10 mouse cellular contexts compared by ENCODE assay signal in the genomic region with DNA sequence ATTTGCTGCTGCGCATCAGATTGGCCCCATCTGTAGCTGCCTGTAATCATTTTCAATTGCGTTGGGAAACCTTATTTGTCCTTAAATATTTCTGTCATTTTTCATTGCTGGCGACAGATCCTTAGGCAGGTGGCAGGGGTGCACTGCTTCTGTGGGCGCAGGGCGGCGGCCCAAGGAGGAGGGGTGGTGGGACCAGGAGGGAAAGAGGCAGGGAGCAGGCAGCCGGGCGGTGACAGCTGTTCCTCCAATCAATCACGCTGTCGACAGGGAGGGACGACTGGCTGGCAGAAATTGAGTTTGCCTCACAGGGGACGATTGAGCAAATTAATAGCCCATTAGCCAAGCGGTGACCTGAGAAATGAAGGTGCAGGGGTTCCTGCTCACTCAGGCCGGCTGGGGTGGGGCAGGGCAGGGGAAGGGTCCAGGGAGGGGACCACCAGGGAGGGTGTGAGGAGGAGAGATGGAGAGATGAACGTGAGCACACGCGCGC.
DNase-seq lines count a peak whose midpoint lies in the region; ATAC-seq and TF ChIP-seq lines count a peak whose summit lies in the region.
"Had no signal": no experiment of that assay in that cellular context is flagged by ENCODE, and none has a peak within 500 bp of the region (broad histone marks: within the 10 kb centered on the region; RNA-seq: fewer than 3 reads in every experiment).

No protein-coding gene starts in this region.

- no peak overlapping the region for H3K4me3 ChIP-seq in forebrain, embryonic 12.5 days (replicated peaks)
- H3K4me3 ChIP-seq in layer of hippocampus, adult 2 months, result peak overlapping the region; percentile 47
- H3K4me3 ChIP-seq in midbrain, postnatal 0 days (ENCODE audit: low read depth, low read length), result no peak overlapping the region
- H3K4me3 ChIP-seq: heart, embryonic 13.5 days; liver, embryonic 15.5 days had no signal

- peak overlapping the region; percentile 21 for H3K4me2 ChIP-seq in forebrain, embryonic 12.5 days
- peak overlapping the region; percentile 35 for H3K4me2 ChIP-seq in midbrain, postnatal 0 days (ENCODE audit: low read depth, low read length, poor library complexity, severe bottlenecking)
- H3K4me2 ChIP-seq: heart, embryonic 13.5 days; liver, embryonic 15.5 days had no signal

- H3K9me3 ChIP-seq in forebrain, embryonic 12.5 days, result no peaks in the 10 kb centered on the region
- H3K9me3 ChIP-seq in midbrain, postnatal 0 days (ENCODE audit: low read length), result no peaks in the 10 kb centered on the region
- H3K9me3 ChIP-seq: heart, embryonic 13.5 days; liver, embryonic 15.5 days had no signal

- no peaks in the 10 kb centered on the region for H3K36me3 ChIP-seq in forebrain, embryonic 12.5 days (replicated peaks)
- H3K36me3 ChIP-seq in midbrain, postnatal 0 days (ENCODE audit: insufficient read depth, low read length), result no peaks in the 10 kb centered on the region
- H3K36me3 ChIP-seq: heart, embryonic 13.5 days; liver, embryonic 15.5 days had no signal

- H3K27ac ChIP-seq in forebrain, embryonic 12.5 days, result 0 out of 2 replicates have a peak overlapping the region, but pooled peaks have one; percentile 21
- peak overlapping the region; percentile 72 for H3K27ac ChIP-seq in layer of hippocampus, adult 2 months
- H3K27ac ChIP-seq in midbrain, postnatal 0 days (ENCODE audit: low read depth, low read length), result no peak overlapping the region
- H3K27ac ChIP-seq: heart, embryonic 13.5 days; liver, embryonic 15.5 days had no signal

- H3K27me3 ChIP-seq in forebrain, embryonic 12.5 days, result peaks cover 88% of the 10 kb centered on the region
- peaks cover 14% of the 10 kb centered on the region for H3K27me3 ChIP-seq in midbrain, postnatal 0 days (ENCODE audit: insufficient read depth, low read length)

- peak; percentile 65 for DNase-seq in embryo, embryonic 10 days (ENCODE audit: low spot score)
- DNase-seq in layer of hippocampus, adult 2 months (ENCODE audit: low spot score in 2 of 2), result peak in 1 of 2 experiments; percentile 42
- no peak for DNase-seq in midbrain, postnatal 0 days (ENCODE audit: low spot score)
- no peak for DNase-seq in urinary bladder, postnatal 4 days (ENCODE audit: low spot score in 2 of 2)
- DNase-seq in thymus, postnatal 36 days, result no peak
- no peak for DNase-seq in B cell, adult 2 months
- DNase-seq in urinary bladder, adult 18-20 months (ENCODE audit: low spot score in 2 of 2), result no peak

- TF ChIP-seq CTCF in layer of hippocampus, adult 2 months (conservative IDR thresholded peaks at IDR 0.05), result no peak
- TF ChIP-seq CTCF in midbrain, postnatal 0 days (IDR thresholded peaks at IDR 0.05), result no peak

- ATAC-seq in forebrain, embryonic 12.5 days (ENCODE audit: low FRiP score), result peak; percentile 53; the same call in 1 of the 2 replicates
- 0 out of 2 replicates have a peak, but pooled peaks have one; percentile 15 for ATAC-seq in midbrain, postnatal 0 days (ENCODE audit: low FRiP score)

- WGBS in forebrain, embryonic 12.5 days, result 23% methylated on average over 18 of the region's 18 CpGs
- WGBS in midbrain, postnatal 0 days, result 30% methylated on average over 18 of the region's 18 CpGs

- H3K9ac ChIP-seq in forebrain, embryonic 12.5 days, result no peak overlapping the region
- no peak overlapping the region for H3K9ac ChIP-seq in midbrain, postnatal 0 days (replicated peaks; ENCODE audit: low read length, poor library complexity, severe bottlenecking)
- H3K9ac ChIP-seq: heart, embryonic 13.5 days; liver, embryonic 15.5 days had no signal

- peaks cover 36% of the 10 kb centered on the region for H3K4me1 ChIP-seq in forebrain, embryonic 12.5 days
- H3K4me1 ChIP-seq in midbrain, postnatal 0 days (ENCODE audit: insufficient read depth, low read length), result 0 out of 2 replicates have a peak, but pooled peaks cover 4% of the 10 kb centered on the region
